11 mouse cellular contexts compared by ENCODE assay signal in genomic region chr7:139475896-139476295, GRCm38 (mm10).
A peak's percentile ranks its signal among the peaks of the same experiment; 100 is the strongest.
DNase-seq lines count a peak whose midpoint lies in the region; ATAC-seq and TF ChIP-seq lines count a peak whose summit lies in the region.
"Had no signal": no experiment of that assay in that cellular context is flagged by ENCODE, and none has a peak within 500 bp of the region (broad histone marks: within the 10 kb centered on the region; RNA-seq: fewer than 3 reads in every experiment).

No protein-coding gene starts in this region.

- H3K9me3 ChIP-seq in liver, embryonic 14.5 days (ENCODE audit: control insufficient read depth, low read length): no peaks in the 10 kb centered on the region
- H3K9me3 ChIP-seq: embryonic facial prominence, embryonic 12.5 days; hindbrain, embryonic 10.5 days had no signal

- no peak overlapping the region for H3K27ac ChIP-seq in gastrocnemius, adult 2 months
- H3K27ac ChIP-seq in liver, embryonic 14.5 days: no peak overlapping the region
- H3K27ac ChIP-seq: embryonic facial prominence, embryonic 12.5 days; hindbrain, embryonic 10.5 days had no signal

- H3K9ac ChIP-seq in liver, embryonic 14.5 days (replicated peaks): no peak overlapping the region
- H3K9ac ChIP-seq: embryonic facial prominence, embryonic 12.5 days had no signal

- no peaks in the 10 kb centered on the region for H3K4me1 ChIP-seq in liver, embryonic 14.5 days (replicated peaks; ENCODE audit: control insufficient read depth in 2 of 2, insufficient read depth in 2 of 2, low read length in 1 of 2)
- H3K4me1 ChIP-seq: embryonic facial prominence, embryonic 12.5 days had no signal

- WGBS in liver, embryonic 14.5 days (ENCODE audit: insufficient replicate concordance): 47% methylated on average over 4 of the region's 4 CpGs

- ATAC-seq in liver, embryonic 14.5 days (ENCODE audit: insufficient read depth): no peak

- H3K36me3 ChIP-seq in liver, embryonic 14.5 days (replicated peaks; ENCODE audit: control insufficient read depth, insufficient read depth, low read depth): no peaks in the 10 kb centered on the region
- H3K36me3 ChIP-seq: embryonic facial prominence, embryonic 12.5 days; hindbrain, embryonic 10.5 days had no signal

- H3K4me2 ChIP-seq in liver, embryonic 14.5 days (ENCODE audit: low read depth): no peak overlapping the region
- H3K4me2 ChIP-seq: embryonic facial prominence, embryonic 12.5 days had no signal

- no peak overlapping the region for H3K4me3 ChIP-seq in gastrocnemius, adult 2 months
- H3K4me3 ChIP-seq in liver, embryonic 14.5 days (ENCODE audit: insufficient read depth in 1 of 2, low read depth in 2 of 2, low read length in 2 of 2): no peak overlapping the region
- H3K4me3 ChIP-seq: embryonic facial prominence, embryonic 12.5 days; hindbrain, embryonic 10.5 days; myocyte had no signal

- no peaks in the 10 kb centered on the region for H3K27me3 ChIP-seq in liver, embryonic 14.5 days (ENCODE audit: control insufficient read depth, insufficient read depth, low read length)
- H3K27me3 ChIP-seq: embryonic facial prominence, embryonic 12.5 days had no signal

- peak; percentile 52 for TF ChIP-seq CTCF in gastrocnemius, adult 2 months (IDR thresholded peaks at IDR 0.05)
- TF ChIP-seq CTCF in liver, embryonic 14.5 days (IDR thresholded peaks at IDR 0.05; ENCODE audit: low read depth): 0 out of 2 replicates have a peak, but pooled peaks have one; percentile 28

- no peak for TF ChIP-seq EP300 in liver, embryonic 14.5 days (IDR thresholded peaks at IDR 0.05; ENCODE audit: low read depth)

- peak; percentile 45 for DNase-seq in gastrocnemius, adult 2 months
- no peak for DNase-seq in gastrocnemius, postnatal 25 days
- DNase-seq in liver, embryonic 14.5 days (ENCODE audit: low read depth in 3 of 3, low spot score in 3 of 3): no peak
- DNase-seq in liver (no peak), NIH3T3 (ENCODE audit: low read depth) (peak; percentile 41)
- peak; percentile 41 for DNase-seq in heart, postnatal 4 days
- DNase-seq in spleen, adult 18-20 months: no peak
- DNase-seq in spleen, postnatal 14 days (ENCODE audit: low spot score in 2 of 2): no peak

- intact Hi-C loops in gastrocnemius, adult 2 months (cut with DNase I): no loop called here

Comparison
In these comparisons a context has a peak if more than half of its experiments do, and no peak if none do; other contexts are left out.
1. DNase-seq: peak in gastrocnemius, adult 2 months (single experiment), NIH3T3 (single experiment) and heart, postnatal 4 days (single experiment); none in gastrocnemius, postnatal 25 days (single experiment), liver, embryonic 14.5 days (0 of 3), liver (single experiment), spleen, adult 18-20 months (0 of 2) and spleen, postnatal 14 days (0 of 2).